Mouse (Mus musculus): Measurements from ENCODE around the gene Lrba. TPM values are rescaled to one million over a fixed set of nuclear protein-coding genes. Genes with fewer than 3 reads are reported as not detected.
A peak's percentile ranks its signal among the peaks of the same experiment; 100 is the strongest.

The Lrba gene
- polyA plus RNA-seq, 1 experiment from 2014 or later = 11.4 TPM

DNA sequence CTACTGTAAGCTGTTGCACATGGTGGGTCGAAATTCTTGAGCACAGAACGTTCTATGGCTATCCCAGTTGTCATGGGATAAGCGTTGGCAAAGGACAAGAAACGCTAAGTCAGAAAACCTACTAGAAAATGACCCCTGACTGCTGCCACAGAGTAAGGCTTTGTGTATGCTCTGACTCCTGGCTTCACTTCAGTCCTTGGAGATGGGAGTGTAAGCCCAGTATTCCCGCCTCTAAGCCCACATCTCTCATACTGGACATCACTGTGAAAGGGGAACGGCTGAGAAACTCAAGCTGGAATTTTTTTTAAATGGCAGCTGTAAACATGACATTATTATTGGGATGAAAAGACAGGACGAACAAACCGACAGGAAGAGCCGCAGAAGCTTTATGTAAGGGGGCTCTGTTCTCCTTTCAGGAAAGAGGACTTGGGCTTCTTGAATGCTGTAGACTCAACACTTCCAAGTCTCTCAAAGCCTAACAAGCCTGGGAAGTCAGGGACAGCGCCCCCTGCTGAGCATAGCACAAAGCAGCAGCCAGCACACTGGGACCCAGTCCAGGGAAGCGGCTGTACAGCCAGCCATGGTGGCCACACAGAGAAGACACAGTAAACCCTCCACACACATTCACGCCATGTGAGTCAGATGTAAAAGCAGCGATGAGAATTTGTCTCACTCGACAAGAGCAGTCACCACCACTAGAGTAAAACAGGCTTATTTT is 583.4 kb downstream of the Lrba start:
- 76% methylated on average over 14 of the region's 14 CpGs for WGBS
- Histone ChIP-seq H3K9me3 (ENCODE audit: control insufficient read depth, low read length) (no peaks in the 10 kb centered on the region), H3K27me3 (ENCODE audit: control insufficient read depth, insufficient read depth, low read length) (no peaks in the 10 kb centered on the region), H3K9ac (no peak overlapping the region), H3K36me3 (replicated peaks; ENCODE audit: control insufficient read depth, insufficient read depth) (peaks cover 31% of the 10 kb centered on the region), H3K4me2 (replicated peaks) (no peak overlapping the region), H3K4me1 (replicated peaks; ENCODE audit: control insufficient read depth, insufficient read depth, low read length) (no peaks in the 10 kb centered on the region), H3K4me3 (replicated peaks; ENCODE audit: low read length) (no peak overlapping the region), H3K27ac (peak overlapping the region; percentile 14; the same call in 1 of the 2 replicates)
- peak; percentile 55 for DNase-seq (ENCODE audit: low spot score)
- ATAC-seq (ENCODE audit: low FRiP score) = 0 out of 2 replicates have a peak, but pooled peaks have one; percentile 40

DNA sequence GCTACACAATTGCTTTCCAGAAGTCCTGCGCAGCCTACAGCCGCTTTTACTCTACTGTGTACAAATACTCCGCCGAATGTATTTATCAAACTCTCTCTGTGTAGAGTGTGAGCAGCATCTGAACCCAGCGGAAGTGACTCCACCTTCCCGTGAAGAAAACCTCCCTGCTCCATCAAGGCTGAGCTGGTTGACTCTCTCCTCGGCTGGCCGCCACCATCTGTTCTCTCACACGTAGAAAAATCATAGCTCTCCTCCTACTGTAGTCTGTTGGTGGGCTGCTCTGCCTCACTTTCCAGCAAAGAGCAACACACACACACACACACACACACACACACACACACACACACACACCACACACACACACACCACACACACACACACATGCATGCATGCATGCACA is 584.7 kb downstream of the Lrba start:
- Histone ChIP-seq H3K9me3 (ENCODE audit: control insufficient read depth, low read length) (no peaks in the 10 kb centered on the region), H3K4me2 (replicated peaks) (no peak overlapping the region), H3K36me3 (replicated peaks; ENCODE audit: control insufficient read depth, insufficient read depth) (peaks cover 40% of the 10 kb centered on the region), H3K27me3 (ENCODE audit: control insufficient read depth, insufficient read depth, low read length) (no peaks in the 10 kb centered on the region), H3K9ac (no peak overlapping the region), H3K27ac (no peak overlapping the region; the same call in 1 of the 2 replicates), H3K4me1 (replicated peaks; ENCODE audit: control insufficient read depth, insufficient read depth, low read length) (no peaks in the 10 kb centered on the region), H3K4me3 (replicated peaks; ENCODE audit: low read length) (no peak overlapping the region)
- no peak for DNase-seq (ENCODE audit: low spot score)
- no peak for ATAC-seq (ENCODE audit: low FRiP score)
- 76% methylated on average over 9 of the region's 9 CpGs for WGBS

DNA sequence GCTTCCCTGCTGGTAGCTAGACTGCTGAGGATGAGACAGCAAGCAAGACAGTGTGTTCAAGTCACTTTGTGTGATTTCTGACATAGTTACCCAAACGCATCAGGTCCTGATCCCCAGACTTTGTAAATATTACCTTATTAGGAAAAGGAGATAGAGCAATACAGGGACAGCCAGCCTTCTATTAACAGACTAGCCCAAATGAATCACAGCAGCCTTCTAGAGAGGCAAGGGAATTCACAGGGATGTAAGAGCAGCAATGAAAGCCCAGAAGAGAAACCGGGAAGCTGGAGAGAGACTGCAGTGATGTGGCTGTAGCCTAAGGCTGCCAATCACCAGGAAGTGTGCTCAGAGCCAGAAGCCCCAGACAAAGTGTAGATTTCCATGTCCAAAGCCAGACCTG is 585.2 kb downstream of the Lrba start:
- 62% methylated on average over 2 of the region's 2 CpGs for WGBS
- H3K4me3 ChIP-seq (replicated peaks; ENCODE audit: low read length) = no peak overlapping the region
- no peak for DNase-seq (ENCODE audit: low spot score)
- H3K36me3 ChIP-seq (replicated peaks; ENCODE audit: control insufficient read depth, insufficient read depth) = peaks cover 40% of the 10 kb centered on the region
- H3K9ac ChIP-seq = no peak overlapping the region
- no peak overlapping the region for H3K4me2 ChIP-seq (replicated peaks)
- H3K9me3 ChIP-seq (ENCODE audit: control insufficient read depth, low read length) = no peaks in the 10 kb centered on the region
- H3K4me1 ChIP-seq (replicated peaks; ENCODE audit: control insufficient read depth, insufficient read depth, low read length) = no peaks in the 10 kb centered on the region
- no peaks in the 10 kb centered on the region for H3K27me3 ChIP-seq (ENCODE audit: control insufficient read depth, insufficient read depth, low read length)
- ATAC-seq (ENCODE audit: low FRiP score) = no peak
- H3K27ac ChIP-seq = peak overlapping the region; percentile 59

DNA sequence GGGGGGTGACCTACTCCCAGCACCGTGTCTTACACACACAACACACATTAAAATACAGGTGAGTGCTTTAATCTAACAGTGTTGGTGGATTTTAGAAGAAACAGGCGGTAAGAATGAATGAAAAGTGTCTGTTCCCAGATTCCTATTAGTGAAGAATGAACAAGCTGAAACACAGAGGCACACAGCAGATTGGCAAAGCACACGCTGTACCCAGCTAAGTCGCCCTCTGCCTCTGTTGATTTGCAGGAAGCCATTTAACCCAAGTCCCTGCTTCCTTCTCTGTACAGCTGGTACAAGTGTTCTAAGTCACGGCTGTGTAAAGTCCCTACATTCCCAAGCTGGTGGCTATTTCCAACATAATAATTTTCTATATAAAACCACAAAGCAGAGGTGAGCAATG is 586.4 kb downstream of the Lrba start:
- Histone ChIP-seq H3K9ac (no peak overlapping the region), H3K36me3 (replicated peaks; ENCODE audit: control insufficient read depth, insufficient read depth) (peaks cover 35% of the 10 kb centered on the region), H3K27me3 (ENCODE audit: control insufficient read depth, insufficient read depth, low read length) (no peaks in the 10 kb centered on the region), H3K4me2 (replicated peaks) (no peak overlapping the region), H3K4me3 (replicated peaks; ENCODE audit: low read length) (no peak overlapping the region), H3K4me1 (replicated peaks; ENCODE audit: control insufficient read depth, insufficient read depth, low read length) (no peaks in the 10 kb centered on the region), H3K27ac (no peak overlapping the region), H3K9me3 (ENCODE audit: control insufficient read depth, low read length) (no peaks in the 10 kb centered on the region)
- no peak for DNase-seq (ENCODE audit: low spot score)
- WGBS = 88% methylated on average over 5 of the region's 5 CpGs
- ATAC-seq (ENCODE audit: low FRiP score) = no peak

DNA sequence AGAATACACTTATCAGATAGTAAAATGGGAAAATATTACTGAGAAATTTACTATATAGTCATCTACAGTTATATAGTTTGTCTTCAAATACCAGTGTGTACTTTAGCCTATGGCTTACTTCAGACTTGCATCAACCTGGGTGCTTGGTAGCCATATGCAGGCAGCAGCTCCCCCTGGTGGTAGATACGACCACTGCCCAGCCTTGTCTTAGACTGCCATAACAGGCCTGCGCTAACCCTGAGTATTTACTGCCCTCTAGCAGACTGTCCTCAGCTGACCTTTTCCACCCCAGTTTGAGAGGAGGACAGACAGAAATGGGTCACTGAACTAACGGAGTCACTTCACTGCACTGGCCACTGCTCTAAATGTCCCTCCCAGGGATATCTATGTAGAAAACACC is 588.2 kb downstream of the Lrba start:
- DNase-seq (ENCODE audit: low spot score) (peak; percentile 80), ATAC-seq (ENCODE audit: low FRiP score) (peak; percentile 81)
- Histone ChIP-seq H3K4me3 (replicated peaks; ENCODE audit: low read length) (no peak overlapping the region), H3K4me1 (replicated peaks; ENCODE audit: control insufficient read depth, insufficient read depth, low read length) (no peaks in the 10 kb centered on the region), H3K9ac (no peak overlapping the region), H3K4me2 (replicated peaks) (no peak overlapping the region), H3K27ac (no peak overlapping the region), H3K36me3 (replicated peaks; ENCODE audit: control insufficient read depth, insufficient read depth) (peaks cover 35% of the 10 kb centered on the region), H3K27me3 (ENCODE audit: control insufficient read depth, insufficient read depth, low read length) (no peaks in the 10 kb centered on the region), H3K9me3 (ENCODE audit: control insufficient read depth, low read length) (no peaks in the 10 kb centered on the region)
- WGBS = 21% methylated on average over 3 of the region's 3 CpGs

DNA sequence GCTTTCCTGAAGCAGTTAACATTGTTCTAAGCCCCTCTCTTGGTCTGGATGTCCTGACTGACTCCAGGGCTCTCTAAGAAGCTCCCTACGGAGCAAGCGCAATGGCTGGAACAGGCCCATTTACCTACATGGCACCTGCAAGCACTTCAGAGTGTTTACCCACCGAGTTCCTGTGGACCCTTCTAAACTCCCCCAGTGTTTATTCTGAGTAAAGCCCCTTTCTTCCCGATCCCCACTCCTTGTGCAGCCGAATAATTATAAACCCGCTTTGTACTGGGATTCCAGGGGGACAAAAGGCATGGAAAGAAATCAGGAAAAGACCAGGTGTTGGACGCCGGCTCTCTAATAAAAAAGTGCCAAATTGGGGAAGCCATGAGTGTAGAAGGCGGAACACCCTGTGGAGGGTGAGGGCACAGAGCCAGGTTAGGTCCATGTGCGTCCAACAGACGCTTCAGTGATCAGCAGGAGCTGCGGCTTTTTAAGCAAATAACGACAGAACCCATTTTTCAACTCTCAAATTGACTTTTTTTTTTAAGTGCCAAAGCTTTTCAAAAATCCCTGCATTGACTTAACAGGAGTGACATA is 593.6 kb downstream of the Lrba start:
- Histone ChIP-seq H3K4me1 (replicated peaks; ENCODE audit: control insufficient read depth, insufficient read depth, low read length) (peaks cover 10% of the 10 kb centered on the region), H3K4me3 (replicated peaks; ENCODE audit: low read length) (no peak overlapping the region), H3K9me3 (ENCODE audit: control insufficient read depth, low read length) (no peaks in the 10 kb centered on the region), H3K4me2 (replicated peaks) (no peak overlapping the region), H3K36me3 (replicated peaks; ENCODE audit: control insufficient read depth, insufficient read depth) (peaks cover 37% of the 10 kb centered on the region), H3K27ac (peak overlapping the region; percentile 52; the same call in 1 of the 2 replicates), H3K9ac (no peak overlapping the region), H3K27me3 (ENCODE audit: control insufficient read depth, insufficient read depth, low read length) (no peaks in the 10 kb centered on the region)
- DNase-seq (ENCODE audit: low spot score) (peak; percentile 40), ATAC-seq (ENCODE audit: low FRiP score) (0 out of 2 replicates have a peak, but pooled peaks have one; percentile 17)
- WGBS = 43% methylated on average over 13 of the region's 13 CpGs

DNA sequence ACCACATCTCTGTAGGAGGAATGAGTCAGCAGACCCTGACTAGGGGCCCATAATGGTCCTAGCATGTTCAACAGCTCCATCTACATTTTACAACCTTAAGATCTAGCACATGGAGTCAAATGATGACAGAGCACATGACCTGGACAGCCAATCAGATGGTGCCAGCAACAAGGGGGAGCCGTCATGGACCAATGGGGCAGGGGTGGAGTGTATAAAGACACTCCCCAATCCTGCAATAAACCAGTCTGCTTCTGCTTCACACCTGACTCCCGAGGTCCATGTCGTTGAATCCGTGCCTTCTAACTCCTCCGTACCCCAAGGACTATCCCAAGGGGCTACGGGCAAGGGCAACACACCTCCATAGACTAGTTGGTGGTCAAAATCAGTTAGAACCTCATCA is 594.9 kb downstream of the Lrba start:
- Histone ChIP-seq H3K4me3 (replicated peaks; ENCODE audit: low read length) (no peak overlapping the region), H3K27ac (0 out of 2 replicates have a peak overlapping the region, but pooled peaks have one; percentile 52), H3K27me3 (ENCODE audit: control insufficient read depth, insufficient read depth, low read length) (no peaks in the 10 kb centered on the region), H3K36me3 (replicated peaks; ENCODE audit: control insufficient read depth, insufficient read depth) (peaks cover 30% of the 10 kb centered on the region), H3K9me3 (ENCODE audit: control insufficient read depth, low read length) (no peaks in the 10 kb centered on the region), H3K9ac (no peak overlapping the region), H3K4me1 (replicated peaks; ENCODE audit: control insufficient read depth, insufficient read depth, low read length) (peaks cover 10% of the 10 kb centered on the region), H3K4me2 (replicated peaks) (no peak overlapping the region)
- ATAC-seq (ENCODE audit: low FRiP score) (no peak), DNase-seq (ENCODE audit: low spot score) (no peak)
- WGBS = 96% methylated on average over 6 of the region's 6 CpGs

DNA sequence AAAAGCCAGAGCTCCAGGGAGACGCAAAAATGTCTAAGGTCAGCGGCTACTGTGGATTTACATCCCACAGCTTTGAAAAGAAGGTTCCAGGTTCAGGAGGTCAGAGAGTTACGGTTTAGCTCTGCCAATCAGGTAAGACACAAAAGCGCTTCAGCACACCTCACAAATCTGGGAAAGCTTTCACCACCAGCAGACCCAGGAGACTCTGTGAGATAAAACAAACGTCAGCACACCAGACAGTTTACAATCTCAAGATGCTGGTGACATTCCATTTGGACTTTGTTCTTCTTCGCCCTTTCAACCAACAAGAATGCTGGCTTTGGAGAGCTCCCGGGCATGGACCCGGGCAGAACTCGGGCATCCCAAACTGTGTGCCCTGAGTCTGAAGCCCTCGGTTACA is 595.9 kb downstream of the Lrba start:
- no peak overlapping the region for H3K4me3 ChIP-seq (replicated peaks; ENCODE audit: low read length)
- no peak for ATAC-seq (ENCODE audit: low FRiP score)

DNA sequence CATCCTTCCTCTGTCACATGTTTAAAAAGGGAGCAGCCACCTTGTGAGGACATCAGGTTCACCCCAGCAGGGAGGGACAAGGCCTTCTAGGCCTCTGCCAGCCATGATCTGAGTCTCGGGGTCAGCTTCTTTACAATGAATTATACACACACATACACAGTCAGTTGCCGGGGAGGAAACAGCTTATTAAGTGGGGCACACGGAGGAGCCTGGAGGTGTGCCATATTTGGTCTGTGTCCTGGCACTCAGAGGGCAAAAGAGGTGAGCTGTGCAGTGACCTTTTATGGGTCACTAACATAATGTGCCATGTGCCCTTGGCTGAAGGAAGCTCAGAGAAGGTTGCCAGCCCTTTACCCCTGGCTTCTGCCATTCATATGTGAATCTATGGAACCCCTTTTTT is 596.9 kb downstream of the Lrba start:
- peaks cover 17% of the 10 kb centered on the region for H3K36me3 ChIP-seq (replicated peaks; ENCODE audit: control insufficient read depth, insufficient read depth)
- peaks cover 10% of the 10 kb centered on the region for H3K4me1 ChIP-seq (replicated peaks; ENCODE audit: control insufficient read depth, insufficient read depth, low read length)
- H3K27me3 ChIP-seq (ENCODE audit: control insufficient read depth, insufficient read depth, low read length) = no peaks in the 10 kb centered on the region
- ATAC-seq (ENCODE audit: low FRiP score) = no peak
- H3K4me3 ChIP-seq (replicated peaks; ENCODE audit: low read length) = no peak overlapping the region
- DNase-seq (ENCODE audit: low spot score) = no peak
- no peaks in the 10 kb centered on the region for H3K9me3 ChIP-seq (ENCODE audit: control insufficient read depth, low read length)
- 59% methylated on average over 3 of the region's 3 CpGs for WGBS
- no peak overlapping the region for H3K27ac ChIP-seq
- no peak overlapping the region for H3K9ac ChIP-seq
- no peak overlapping the region for H3K4me2 ChIP-seq (replicated peaks)

More for the DNA sequence above, 595.9 kb downstream of the Lrba start:
- H3K9ac ChIP-seq = no peak overlapping the region
- no peaks in the 10 kb centered on the region for H3K27me3 ChIP-seq (ENCODE audit: control insufficient read depth, insufficient read depth, low read length)
- H3K27ac ChIP-seq = no peak overlapping the region
- no peak overlapping the region for H3K4me2 ChIP-seq (replicated peaks)
- H3K36me3 ChIP-seq (replicated peaks; ENCODE audit: control insufficient read depth, insufficient read depth) = peaks cover 23% of the 10 kb centered on the region
- H3K4me1 ChIP-seq (replicated peaks; ENCODE audit: control insufficient read depth, insufficient read depth, low read length) = peaks cover 10% of the 10 kb centered on the region
- DNase-seq (ENCODE audit: low spot score) = no peak
- no peaks in the 10 kb centered on the region for H3K9me3 ChIP-seq (ENCODE audit: control insufficient read depth, low read length)
- WGBS = 71% methylated on average over 10 of the region's 10 CpGs

All from hindbrain, embryonic 14.5 days (tissue).